Mouse (Mus musculus) inflammation-experienced regulatory T-cells (primary cell): Measurements from ENCODE around the gene Mthfsd. TPM values are rescaled to one million over a fixed set of nuclear protein-coding genes. Genes with fewer than 3 reads are reported as not detected.

ENCODE experiments used
- polyA plus RNA-seq, 2 experiments: library from polyadenylated mRNA; unstranded; fragments of 100-300 nt; shearing (Covaris generic); gene quantifications; one replicate each; pipeline ENCODE4 v1.2.1; 2017

Mthfsd gene
- polyA plus RNA-seq, result 10 to 100 TPM; 38.4 to 39.8 TPM

GRCm38 (mm10) chr8:121107668-121108656 lies at the start of gene Mthfsd:
Mthfsd (minus strand) TSS chr8:121108392.

GRCm38 (mm10) chr8:121127756-121128375 lies 19.7 kb upstream of the Mthfsd start, which contains the start of gene Foxl1:
Foxl1 (plus strand) TSS chr8:121127940.

GRCm38 (mm10) chr8:121115948-121116347 lies 7.8 kb upstream of the Mthfsd start, which contains the start of gene Foxc2:
Foxc2 (plus strand) TSS chr8:121116171.

GRCm38 (mm10) chr8:121084210-121084951 lies 23.8 kb downstream of the Mthfsd start, which contains the start of gene Foxf1:
Foxf1 (plus strand) TSS chr8:121084386.

Other genes starting within 250 kb of the Mthfsd start
- under 1 TPM; 0.11 to 0.31 TPM for gene Foxf1, start 24.0 kb downstream of the Mthfsd start, polyA plus RNA-seq
- gene Foxc2, start 7.8 kb upstream of the Mthfsd start, polyA plus RNA-seq, result under 1 TPM in 1 of 2 experiments, not detected in 1; 0.37 TPM
- gene Foxl1, start 19.5 kb upstream of the Mthfsd start, polyA plus RNA-seq, result under 1 TPM; 0.17 to 0.34 TPM